Mouse (Mus musculus) megakaryocyte, adult 5-6 weeks (primary cell): ENCODE data around the gene Nfu1. TPM values are rescaled to one million over a fixed set of nuclear protein-coding genes. Genes with fewer than 3 reads are reported as not detected.
"Not testable (repeated sequence)": the region's sequence is repeated elsewhere in the genome, so short reads cannot be mapped to it uniquely, and the experiment has no call there.

Experiments used
- ATAC-seq: 2 replicates; pipeline ENCODE4 v1.8.0; 2016; ENCODE audit warnings: mild to moderate bottlenecking, inconsistent platforms; ENCODE audit not compliant: poor library complexity, severe bottlenecking
- total RNA-seq, 2 experiments: library from RNA; stranded (forward) in 1 of 2; stranded (reverse) in 1 of 2; fragments of 153-499, 151-499 nt in 1 of 2; fragments of 221-1000, 200-1000 nt in 1 of 2; gene quantifications; 2 replicates each; pipeline versions ENCODE4 v1.2.3 to v1.2.4; 2015 to 2017

Nfu1 gene
- total RNA-seq, 2 experiments from 2014 or later: 72.6 to 104 TPM

DNA sequence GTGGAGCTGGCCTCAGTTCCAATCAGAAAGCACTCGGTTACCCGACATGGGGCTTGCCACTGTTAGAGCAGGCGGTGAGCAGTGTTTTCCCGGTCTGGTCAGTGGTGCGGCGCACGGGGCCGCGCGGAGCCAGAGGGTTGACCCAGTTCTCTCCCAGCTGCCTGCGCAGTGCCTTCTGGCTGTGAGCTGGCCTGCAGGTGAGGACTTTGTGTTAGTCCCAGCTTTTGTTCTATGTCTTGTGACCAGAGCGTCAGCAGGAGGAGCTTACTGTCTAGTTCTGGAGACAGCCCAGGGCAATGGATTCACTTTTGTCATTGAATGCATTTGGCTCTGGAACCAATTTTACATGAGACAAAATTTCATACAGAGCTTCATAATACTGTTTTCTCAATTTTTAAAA is 12.8 kb downstream of the Nfu1 start:
- no peak for ATAC-seq

DNA sequence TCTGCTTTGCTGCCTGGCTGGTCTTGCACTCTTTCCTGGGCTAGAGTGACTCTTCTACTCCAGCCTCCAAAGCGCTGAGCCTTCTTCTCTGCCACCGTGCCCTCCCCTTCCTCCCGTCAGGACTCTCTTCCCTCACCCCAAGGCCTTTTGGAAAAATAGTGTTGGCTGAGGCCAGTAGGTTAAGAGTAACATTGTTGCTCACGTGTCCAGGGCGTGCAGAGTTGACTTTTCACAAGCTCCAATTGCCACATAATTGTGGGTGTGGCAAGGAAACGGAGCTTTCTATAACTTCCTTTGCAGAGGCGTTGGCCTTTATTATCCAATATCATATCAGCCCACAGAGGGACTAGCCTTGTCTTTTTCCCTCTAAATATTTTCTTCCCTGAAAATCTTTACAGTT is 17.9 kb downstream of the Nfu1 start:
- peak; percentile 97 for ATAC-seq

DNA sequence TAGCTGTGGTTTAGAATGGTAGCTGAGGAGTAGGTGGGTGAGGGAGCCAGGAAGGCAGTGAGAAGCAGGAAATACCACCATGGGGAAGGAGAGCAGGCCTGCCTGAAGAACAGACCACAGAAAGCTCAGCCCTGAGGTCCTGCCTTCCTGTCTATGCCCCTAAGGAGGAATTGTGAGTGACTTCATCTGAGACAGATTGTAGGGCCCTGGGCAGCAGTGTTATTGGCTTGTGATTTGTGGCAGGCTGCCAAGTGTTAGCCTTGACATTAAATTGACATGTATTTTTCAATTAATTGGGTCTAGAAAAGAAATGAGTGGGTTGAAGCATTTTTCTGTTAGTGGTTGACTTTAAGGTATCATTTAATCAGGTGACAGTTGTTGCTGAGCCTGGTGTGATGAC is 19.8 kb downstream of the Nfu1 start:
- ATAC-seq: no peak

- not testable (repeated sequence) for ATAC-seq
These were observed 22.3 kb downstream of the Nfu1 start for GRCm38 (mm10) chr6:87031310-87031709.

GRCm38 (mm10) chr6:87032401-87032800 is 23.4 kb downstream of the Nfu1 start:
- no peak for ATAC-seq

GRCm38 (mm10) chr6:87034395-87034794 is 25.4 kb downstream of the Nfu1 start:
- ATAC-seq: no peak

GRCm38 (mm10) chr6:87037826-87038620 is 29.0 kb downstream of the Nfu1 start:
- ATAC-seq: peak; percentile 27

DNA sequence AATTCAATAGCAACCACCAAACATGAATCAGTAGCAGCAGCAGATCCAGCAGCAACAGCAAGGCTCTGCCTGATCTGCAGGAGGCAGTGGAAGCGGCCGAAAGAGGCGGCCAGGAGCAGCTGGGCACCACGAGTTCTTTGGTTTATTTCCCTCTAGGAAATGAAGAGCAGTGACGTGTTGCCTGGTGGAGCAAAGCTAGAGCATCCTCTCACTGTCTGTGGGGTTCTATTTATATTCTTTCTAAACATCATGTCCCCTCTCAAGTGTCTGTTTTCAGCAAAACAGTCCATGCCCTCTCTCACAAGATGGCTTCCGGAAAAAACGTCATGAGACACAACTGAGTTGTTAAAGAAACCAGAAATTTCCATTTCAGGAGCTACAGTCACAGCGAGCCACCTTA is 30.1 kb downstream of the Nfu1 start:
- no peak for ATAC-seq

- ATAC-seq: no peak
These were observed 31.9 kb downstream of the Nfu1 start for GRCm38 (mm10) chr6:87040971-87041370.

- ATAC-seq: no peak
These were observed 32.4 kb downstream of the Nfu1 start for GRCm38 (mm10) chr6:87041431-87041830.

- no peak for ATAC-seq
These were observed 32.9 kb downstream of the Nfu1 start for GRCm38 (mm10) chr6:87042004-87042336.

GRCm38 (mm10) chr6:87042337-87043130 is 33.5 kb downstream of the Nfu1 start, which contains the start of gene Gfpt1:
Gene Gfpt1, plus strand, starts transcription at chr6:87042846.
- peak; percentile 86 for ATAC-seq

- no peak for ATAC-seq
These were observed 34.1 kb downstream of the Nfu1 start for GRCm38 (mm10) chr6:87043131-87043516.

DNA sequence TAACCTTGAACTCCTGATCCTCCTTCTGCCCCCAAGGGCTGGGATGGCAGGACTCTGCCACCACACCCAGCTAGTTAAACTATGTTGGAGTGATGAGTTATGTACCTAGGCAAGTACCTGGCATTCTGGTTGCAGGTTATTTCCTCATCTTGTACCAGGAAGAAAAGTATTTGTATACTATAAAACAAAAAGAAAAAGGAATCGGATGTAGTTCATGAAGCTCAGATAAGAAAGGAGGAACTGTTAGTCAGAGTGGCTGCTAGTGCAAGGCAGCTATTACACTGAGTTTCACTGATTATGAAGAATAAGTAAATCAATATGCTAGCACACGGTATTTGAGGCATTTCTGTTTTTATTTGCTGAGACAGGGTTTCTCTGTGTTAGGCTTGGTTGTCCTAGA is 35.9 kb downstream of the Nfu1 start:
- ATAC-seq: no peak

GRCm38 (mm10) chr6:87045507-87045906 is 36.5 kb downstream of the Nfu1 start:
- no peak for ATAC-seq

GRCm38 (mm10) chr6:87048712-87049111 is 39.7 kb downstream of the Nfu1 start:
- ATAC-seq: not testable (repeated sequence)

- no peak for ATAC-seq
These were observed 42.9 kb downstream of the Nfu1 start for GRCm38 (mm10) chr6:87051886-87052425.

- no peak for ATAC-seq
These were observed 45.2 kb downstream of the Nfu1 start for GRCm38 (mm10) chr6:87054193-87054592.

- no peak for ATAC-seq
These were observed 50.7 kb downstream of the Nfu1 start for GRCm38 (mm10) chr6:87059754-87060153.

- ATAC-seq: no peak
These were observed 54.5 kb downstream of the Nfu1 start for GRCm38 (mm10) chr6:87063586-87063985.

- no peak for ATAC-seq
These were observed 59.2 kb downstream of the Nfu1 start for GRCm38 (mm10) chr6:87068209-87068608.
